Mouse (Mus musculus): ENCODE measurements around the gene Cabp1.

Cabp1 gene

DNA sequence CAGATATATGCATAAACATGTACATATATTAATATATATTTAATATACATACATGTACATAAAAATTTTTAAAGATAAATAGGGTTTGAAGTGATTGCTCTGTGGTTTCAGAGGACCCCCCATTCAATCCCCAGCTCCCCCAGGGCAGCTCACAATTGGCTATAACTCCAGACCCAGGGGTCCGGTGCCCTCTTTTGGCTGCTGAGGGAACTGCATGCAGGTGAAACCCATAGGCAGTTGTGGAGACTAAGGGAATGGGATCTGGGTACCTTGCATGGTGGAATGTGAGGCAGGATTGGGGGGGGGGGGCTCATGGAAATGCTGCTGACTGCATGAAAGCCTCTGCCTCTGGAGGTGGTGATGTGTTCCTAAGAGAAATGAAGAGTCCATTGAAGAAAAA, 16.2 kb upstream of the Cabp1 start:
- no peak for DNase-seq (ENCODE audit: low spot score in 2 of 2)

GRCm38 (mm10) chr5:115208601-115209000, 14.4 kb upstream of the Cabp1 start:
- DNase-seq (ENCODE audit: low spot score in 2 of 2), result no peak

GRCm38 (mm10) chr5:115207892-115208291, 13.7 kb upstream of the Cabp1 start:
- no peak for DNase-seq (ENCODE audit: low spot score in 2 of 2)

GRCm38 (mm10) chr5:115207244-115207643, 13.1 kb upstream of the Cabp1 start:
- no peak for DNase-seq (ENCODE audit: low spot score in 2 of 2)

DNA sequence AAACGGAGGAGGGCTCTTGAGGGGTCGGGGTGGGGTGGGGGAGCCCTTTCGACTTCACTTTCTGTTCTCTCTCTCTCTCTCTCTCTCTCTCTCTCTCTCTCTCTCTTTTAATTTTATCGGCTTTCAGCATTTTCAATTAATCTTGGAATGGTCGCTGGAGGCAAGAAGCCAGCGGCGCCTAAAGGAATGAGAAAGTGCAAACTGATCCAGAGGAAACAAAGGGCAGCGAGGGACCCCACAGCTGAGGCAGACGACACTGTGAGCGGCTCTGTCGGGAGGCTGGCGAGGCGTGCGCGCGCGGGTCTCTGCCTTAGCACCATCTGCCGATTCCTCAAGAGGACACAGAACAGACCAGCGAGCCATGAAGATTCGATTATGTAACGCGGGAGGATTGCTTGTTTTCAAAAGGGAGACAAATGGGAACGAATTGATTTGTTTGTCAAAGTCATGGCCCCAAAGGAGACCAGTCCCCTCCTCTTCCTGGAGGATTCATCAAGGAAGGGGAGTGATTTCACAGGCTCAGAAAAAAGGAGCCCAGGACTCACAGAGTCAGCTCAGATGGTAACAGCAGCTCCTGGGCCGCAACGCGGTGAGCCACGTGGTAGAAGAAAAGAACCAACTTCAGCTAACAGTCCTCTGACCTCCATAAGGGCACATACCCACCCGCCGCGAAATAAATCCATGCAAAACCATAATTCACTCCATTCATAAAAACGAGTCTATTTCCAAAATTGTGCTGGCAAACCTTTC, 10.6 kb upstream of the Cabp1 start:
- peak in 1 of 2 experiments; percentile 64 for DNase-seq (ENCODE audit: low spot score in 2 of 2)

DNA sequence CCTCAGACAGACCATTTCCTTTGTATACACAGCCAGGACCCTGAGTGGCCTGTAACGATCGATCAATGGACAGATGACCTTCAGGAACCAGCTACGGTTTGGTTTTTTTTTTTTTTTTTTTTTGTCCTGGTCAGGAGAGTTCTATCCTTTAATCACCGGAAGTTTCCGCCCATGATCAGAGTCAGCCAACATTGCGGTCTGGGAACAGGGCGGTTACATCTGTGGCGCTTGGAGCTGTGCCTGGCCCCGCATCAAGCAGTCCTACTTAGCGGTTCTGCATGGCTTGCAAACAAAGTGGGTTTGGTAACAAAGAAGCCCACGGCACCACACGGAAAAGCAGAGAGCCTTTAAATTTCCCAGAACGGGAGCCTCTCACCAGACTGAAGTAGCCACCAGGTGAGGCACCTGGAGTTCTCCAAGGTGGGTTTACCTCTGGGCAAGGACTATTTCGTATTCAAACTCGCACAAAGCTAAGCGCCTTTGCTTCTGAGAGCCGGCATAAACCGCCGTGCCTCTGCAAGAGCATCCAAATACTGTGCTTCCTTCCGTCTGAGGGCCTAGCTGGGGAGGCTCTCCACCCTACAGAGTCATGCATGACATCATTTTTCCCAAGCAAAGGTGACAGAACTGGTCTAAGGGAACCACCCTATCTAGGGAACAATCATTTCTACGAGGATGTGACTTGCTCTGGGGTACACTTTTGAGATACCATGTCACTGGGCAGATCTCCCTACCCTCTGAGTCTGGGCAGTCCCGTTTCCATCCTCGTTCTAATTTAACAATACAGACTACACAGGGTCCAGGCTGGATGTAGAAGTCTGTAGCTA, 9.8 kb upstream of the Cabp1 start:
- no peak for DNase-seq (ENCODE audit: low spot score in 2 of 2)

DNA sequence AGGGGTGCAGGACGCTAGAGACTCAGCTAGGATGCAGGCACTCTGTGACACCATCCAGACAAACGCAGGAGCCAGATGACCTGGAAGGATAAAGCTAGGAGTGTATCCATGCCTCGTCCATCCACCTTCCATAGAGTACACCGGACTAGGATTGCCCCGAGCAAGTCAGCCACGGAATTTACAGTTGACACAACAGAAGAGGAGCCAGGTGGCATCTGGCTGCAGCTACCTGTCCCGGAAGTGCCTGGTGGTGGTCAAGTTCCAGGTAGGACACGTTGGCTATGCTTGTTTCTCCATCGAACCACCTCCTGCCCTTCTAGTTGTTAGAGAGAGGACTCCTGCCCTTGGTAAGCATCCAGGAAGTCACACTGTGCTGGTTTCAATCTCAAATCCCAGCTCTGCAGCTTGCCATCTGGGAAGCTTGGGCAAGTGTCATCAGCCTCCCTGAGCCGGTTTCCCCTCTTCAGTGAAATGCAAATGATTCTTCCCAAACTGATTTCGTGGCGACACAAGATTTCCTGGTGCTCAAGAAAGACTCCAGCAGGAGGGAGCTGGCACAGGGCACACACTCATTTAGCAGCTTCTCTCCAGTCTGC, 543 bp upstream of the Cabp1 start:
- DNase-seq (ENCODE audit: low spot score in 2 of 2), result no peak

GRCm38 (mm10) chr5:115193226-115193625, 955 bp downstream of the Cabp1 start:
- DNase-seq (ENCODE audit: low spot score in 2 of 2), result no peak

DNA sequence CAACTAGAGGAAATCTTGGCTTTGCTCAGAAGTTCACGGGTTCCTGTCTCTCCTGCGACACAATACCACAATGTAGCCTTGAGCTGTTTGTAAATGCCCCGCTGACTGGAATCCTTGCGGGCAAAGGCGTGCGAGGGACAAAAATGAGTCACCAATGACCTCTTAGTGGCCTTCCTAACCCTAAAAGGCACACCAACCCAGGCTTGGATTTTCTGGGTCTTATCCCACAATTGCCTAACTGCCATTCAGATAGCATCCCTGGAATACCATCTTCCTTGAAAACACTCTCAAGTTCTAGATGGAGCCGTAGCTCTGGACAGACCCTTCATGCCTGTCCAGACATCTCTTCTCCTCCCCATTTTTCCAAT, 1.4 kb downstream of the Cabp1 start:
- no peak for DNase-seq (ENCODE audit: low spot score in 2 of 2)

DNA sequence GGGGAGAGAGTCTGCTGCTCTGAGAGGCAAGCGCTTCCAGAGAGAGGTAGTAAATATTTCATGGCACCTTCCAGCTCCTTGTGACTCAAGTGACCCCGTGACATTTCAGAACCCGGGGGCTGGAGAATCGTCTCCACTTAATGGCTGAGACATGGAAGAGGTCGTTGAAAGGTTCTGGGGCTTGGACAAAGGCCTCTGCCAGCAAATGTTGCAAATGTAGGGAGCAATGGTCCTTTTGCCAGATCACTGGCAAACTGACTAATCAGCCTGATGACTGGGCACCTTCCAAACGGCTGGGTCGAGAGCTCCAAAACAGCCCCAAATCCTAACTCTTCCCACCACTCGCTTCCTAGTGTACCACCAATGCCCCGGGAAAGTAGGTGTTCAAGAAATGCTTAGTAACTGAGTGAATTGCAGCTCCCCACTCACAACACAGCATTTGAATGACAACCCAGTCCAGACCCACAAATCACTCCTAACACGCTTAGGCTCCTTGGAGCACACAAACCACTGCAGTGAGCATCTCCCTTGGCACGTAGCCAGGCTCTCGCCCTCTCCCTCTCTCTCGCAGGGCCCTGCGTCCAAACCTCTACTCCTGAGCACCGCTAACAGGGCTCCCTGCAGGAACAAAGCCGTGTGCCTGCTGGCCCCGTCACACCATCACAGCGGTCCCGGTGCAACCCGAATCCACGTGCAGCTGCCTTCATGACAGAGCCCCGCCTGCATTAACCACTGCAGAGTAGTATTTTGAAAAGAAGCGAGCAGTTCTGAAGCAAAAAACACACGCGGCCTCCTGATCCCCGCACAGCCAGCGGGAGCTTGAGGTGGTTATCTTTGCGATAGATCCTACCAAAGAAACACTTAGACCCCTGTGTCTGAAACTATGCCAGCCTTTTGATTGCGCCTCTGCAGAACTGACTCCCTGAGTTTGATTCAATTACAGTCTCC, 2.0 kb downstream of the Cabp1 start:
- DNase-seq (ENCODE audit: low spot score in 2 of 2), result no peak

GRCm38 (mm10) chr5:115190081-115190480, 4.1 kb downstream of the Cabp1 start:
- no peak for DNase-seq (ENCODE audit: low spot score in 2 of 2)

DNA sequence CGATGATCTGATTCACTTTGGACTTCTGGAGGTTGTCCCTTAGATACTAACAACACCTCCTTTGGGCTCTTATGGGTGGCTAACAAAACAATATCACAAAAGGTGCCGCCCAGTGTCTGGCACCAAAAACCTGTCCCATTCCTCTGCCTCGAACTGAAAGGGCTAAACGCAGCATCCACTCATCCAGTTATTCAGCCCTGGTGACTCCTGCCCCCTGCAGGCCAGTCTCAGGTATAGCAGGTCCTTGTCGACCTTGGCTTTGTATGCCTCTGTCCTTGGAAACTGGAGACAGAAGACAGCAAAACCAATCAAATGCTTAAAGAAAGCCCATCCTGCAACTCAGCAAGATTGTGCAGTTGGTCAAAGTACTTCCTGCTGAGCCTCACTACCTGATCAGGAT, 5.4 kb downstream of the Cabp1 start:
- DNase-seq (ENCODE audit: low spot score in 2 of 2), result peak in 1 of 2 experiments; percentile 52

DNA sequence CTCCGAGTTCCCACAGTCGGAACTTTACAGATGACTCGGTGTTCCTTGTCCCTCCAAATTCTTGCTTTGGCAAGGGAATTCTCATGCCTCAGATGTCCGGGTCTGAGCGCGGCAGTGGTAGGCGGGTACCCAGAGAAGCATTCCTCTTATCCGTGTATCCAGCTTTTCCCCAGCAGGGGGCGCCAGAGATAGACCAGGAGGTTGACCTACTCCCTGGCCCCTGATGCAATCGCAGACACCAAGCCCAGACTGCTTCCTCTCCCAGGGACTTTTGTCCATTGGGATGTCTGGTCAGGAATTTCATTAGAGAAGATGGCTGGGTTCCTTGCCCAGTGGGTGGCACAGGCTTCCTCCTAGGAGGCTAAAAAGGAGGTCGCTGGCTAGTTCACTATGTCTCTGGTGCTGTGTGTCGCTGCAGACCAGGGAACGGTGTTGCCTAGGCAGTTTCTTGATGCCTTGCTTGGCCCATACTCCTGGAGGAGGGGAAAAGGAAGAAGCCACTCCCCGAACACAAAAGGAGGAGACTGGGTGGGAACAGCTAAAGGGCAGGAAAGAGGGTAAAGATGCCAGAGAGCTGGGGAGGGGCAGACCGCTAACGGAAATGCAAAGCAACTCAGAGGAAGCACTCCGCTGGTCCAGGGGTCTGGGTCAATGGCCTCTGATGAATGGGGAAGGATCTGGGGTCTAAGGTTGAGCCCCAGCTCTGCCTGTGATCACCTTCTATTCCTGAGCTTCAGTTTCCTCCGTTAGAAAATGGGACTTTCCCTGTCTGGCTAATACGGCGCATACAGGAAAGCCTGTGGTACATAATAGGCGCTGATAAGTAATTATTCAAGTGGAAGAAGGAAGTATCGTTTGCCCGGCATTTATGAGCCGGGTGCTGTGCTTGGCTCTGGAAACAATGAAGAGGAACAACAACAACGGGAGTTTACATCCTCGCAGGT, 6.7 kb downstream of the Cabp1 start:
- DNase-seq (ENCODE audit: low spot score in 2 of 2), result peak; percentile 87 to 94

- DNase-seq (ENCODE audit: low spot score in 2 of 2), result peak in 1 of 2 experiments; percentile 54
These were observed 7.7 kb downstream of the Cabp1 start for GRCm38 (mm10) chr5:115186371-115187073.

DNA sequence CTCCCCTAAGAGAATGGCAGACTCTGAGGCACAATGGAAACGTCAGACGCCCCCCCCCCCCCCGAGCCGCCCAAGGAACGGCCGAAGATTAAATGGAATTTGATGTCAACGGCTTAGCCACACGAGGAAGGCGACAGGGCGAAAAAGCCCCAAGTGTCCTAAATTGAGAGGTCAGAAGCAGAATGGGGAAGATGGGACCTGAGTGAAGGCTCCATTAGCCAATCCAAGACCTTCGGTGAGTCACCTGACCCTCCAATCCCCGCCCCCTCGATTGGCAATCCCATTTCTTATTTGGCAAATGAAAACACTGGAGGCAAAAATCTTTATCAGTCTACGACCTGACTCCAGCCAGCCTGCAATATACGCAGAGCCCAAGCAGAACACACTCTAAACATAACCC, 9.5 kb downstream of the Cabp1 start:
- peak; percentile 56 to 76 for DNase-seq (ENCODE audit: low spot score in 2 of 2)

DNA sequence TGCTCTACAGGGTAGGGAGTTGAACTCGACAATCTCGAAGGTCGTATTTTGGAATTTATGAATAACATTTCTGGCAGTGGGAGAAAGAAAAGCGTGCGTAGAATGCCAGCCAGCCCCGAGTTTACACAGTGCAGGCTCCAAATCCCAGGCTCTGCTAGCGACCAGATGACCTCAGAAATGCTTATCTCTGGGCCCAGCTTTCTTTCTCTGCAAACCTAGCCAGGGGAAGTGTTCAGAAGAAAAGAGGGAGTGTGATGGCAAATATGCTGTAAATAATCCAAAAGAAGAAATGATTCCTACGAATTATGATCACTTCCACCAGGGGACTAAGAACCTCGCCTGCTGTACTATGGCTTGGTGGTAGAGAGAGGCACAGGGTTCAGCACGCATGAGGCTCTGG, 10.7 kb downstream of the Cabp1 start:
- DNase-seq (ENCODE audit: low spot score in 2 of 2), result no peak

DNA sequence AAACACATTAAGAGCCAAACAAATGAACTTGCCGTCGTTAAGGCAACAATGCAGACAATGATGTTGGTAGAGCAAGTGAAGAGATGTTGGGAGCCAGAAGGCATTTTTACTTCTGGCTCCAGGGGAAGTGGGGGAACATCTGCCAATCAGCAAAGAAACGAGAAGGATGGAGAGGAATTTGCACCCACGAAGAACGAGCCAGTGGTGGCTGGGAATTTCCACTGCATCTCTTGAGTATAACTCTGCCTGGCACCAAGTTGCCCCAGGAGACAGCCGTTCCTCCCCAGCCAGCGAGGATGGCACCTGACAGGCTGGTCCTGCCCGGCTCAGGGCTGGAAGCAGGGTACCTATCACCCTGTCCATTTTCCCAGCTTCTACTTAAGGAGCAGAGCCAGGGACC, 11.3 kb downstream of the Cabp1 start:
- no peak for DNase-seq (ENCODE audit: low spot score in 2 of 2)

DNA sequence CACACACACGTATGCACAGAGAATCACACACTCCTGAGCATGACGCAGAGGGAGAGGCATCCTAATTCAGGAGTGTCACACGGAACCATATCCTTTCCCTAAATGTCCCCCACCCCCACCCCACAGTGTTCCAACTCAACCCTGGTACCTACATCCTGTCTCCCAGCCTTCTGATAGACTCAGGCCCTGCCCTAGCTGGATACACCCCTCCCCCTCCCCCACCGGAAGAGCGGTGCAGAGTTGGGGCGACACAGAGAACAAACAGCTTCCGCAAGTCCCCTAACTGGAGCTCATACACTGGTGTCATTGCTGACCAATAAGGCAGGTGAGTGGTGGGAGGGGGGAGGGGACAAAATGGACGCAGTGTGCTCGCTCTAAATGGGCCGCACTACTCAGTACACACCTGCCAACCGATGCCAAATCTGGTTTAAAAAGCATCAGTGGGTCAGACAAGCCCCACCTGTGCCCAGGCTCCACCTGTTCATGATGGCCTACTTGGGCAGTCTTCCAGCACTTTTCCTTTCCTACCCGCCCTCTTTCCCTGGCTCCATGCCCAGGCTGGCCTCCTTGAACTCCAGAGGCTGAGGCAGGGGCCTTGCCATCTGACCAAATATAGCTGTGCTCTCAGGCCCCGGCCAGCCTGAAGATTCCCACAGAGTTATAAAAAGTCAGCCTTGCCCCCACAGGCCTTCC, 12.8 kb downstream of the Cabp1 start:
- peak in 1 of 2 experiments; percentile 44 for DNase-seq (ENCODE audit: low spot score in 2 of 2)

- no peak for DNase-seq (ENCODE audit: low spot score in 2 of 2)
These were observed 14.6 kb downstream of the Cabp1 start for GRCm38 (mm10) chr5:115179596-115179995.

Measured in cerebellum, postnatal 4 days (tissue).